Mouse (Mus musculus) stomach, postnatal 0 days (tissue): ENCODE data around the gene Otulin.

Source experiments
- CTCF ChIP-seq: IDR thresholded peaks from 2 replicates; pipeline ENCODE4 v1.5.1; 2016; ENCODE audit warnings: antibody characterized with exemption, low read depth, mild to moderate bottlenecking, moderate library complexity
- EP300 ChIP-seq: optimal IDR thresholded peaks from 2 replicates; pipeline ENCODE3; 2016; ENCODE audit warnings: antibody characterized with exemption

GRCm38 (mm10) chr15:27658356-27658755, 27.9 kb upstream of the Otulin start:
- no peak for TF ChIP-seq CTCF
- no peak for TF ChIP-seq EP300
